ENCODE assay signal across 30 mouse cellular contexts in genomic region chr11:4251376-4251775, GRCm38 (mm10). TPM values are rescaled to one million over a fixed set of nuclear protein-coding genes. Genes with fewer than 3 reads are reported as not detected.
DNase-seq lines count a peak whose midpoint lies in the region; ATAC-seq lines count a peak whose summit lies in the region.
"Had no signal": no experiment of that assay in that cellular context is flagged by ENCODE, and none has a peak within 500 bp of the region (broad histone marks: within the 10 kb centered on the region; RNA-seq: fewer than 3 reads in every experiment).

No protein-coding gene starts in this region.

- peak; percentile 91 for DNase-seq in heart, adult 11 months
- no peak for DNase-seq in heart, adult 9 months (ENCODE audit: low spot score in 2 of 2)
- peak; percentile 81 for DNase-seq in 416B (ENCODE audit: low read depth)
- DNase-seq in kidney, postnatal 14 days: no peak
- no peak for DNase-seq in left cerebral cortex, adult 18-20 months (ENCODE audit: low spot score in 2 of 2)
- DNase-seq: adrenal gland, postnatal 10 days; B cell, adult 2 months; cerebellum, adult 18-20 months; cerebellum, postnatal 14 days; heart, postnatal 10 days; kidney, adult 8-10 months; kidney, postnatal 10 days; lung, embryonic 14.5 days; midbrain, embryonic 14.5 days; thymus, postnatal 25 days had no signal

- peak; percentile 91 for ATAC-seq in granulocyte monocyte progenitor cell, adult 5-6 weeks (replicated peaks; ENCODE audit: poor library complexity, severe bottlenecking)
- ATAC-seq in megakaryocyte-erythroid progenitor cell, adult 5-6 weeks (replicated peaks; ENCODE audit: low FRiP score, low TSS enrichment, poor library complexity, severe bottlenecking): 0 out of 2 replicates have a peak, but pooled peaks have one; percentile 46
- no peak for ATAC-seq in inflammation-experienced regulatory T-cells, adult 6 months
- ATAC-seq: forebrain, embryonic 13.5 days; liver, embryonic 12.5 days had no signal

RNA-seq across cellular contexts. Expression of gene Lif, which starts 6.0 kb away (rescaled TPM):
- total RNA-seq in granulocyte monocyte progenitor cell, adult 5-6 weeks (2014; fragmentation: Nextera tagmentation): 0.38 and 0.56 TPM in 2 replicates
- 0.86 and 1.2 TPM in 2 replicates for total RNA-seq in granulocyte monocyte progenitor cell, adult 5-6 weeks (2017)
- not detected in 2 replicates for total RNA-seq in megakaryocyte-erythroid progenitor cell, adult 5-6 weeks (2014; fragmentation: Nextera tagmentation)
- total RNA-seq in megakaryocyte-erythroid progenitor cell, adult 5-6 weeks (2017): 0.30 and 0.33 TPM in 2 replicates
- total RNA-seq in left cerebral cortex, adult 18-20 months (2021): 1 to 10 TPM; 1.3 to 1.6 TPM
- 1 to 10 TPM; 1.9 to 2.6 (median 2.5) TPM for polyA plus RNA-seq in inflammation-experienced regulatory T-cells, adult 6 months (2017; shearing (Covaris generic))
- polyA plus RNA-seq: hindbrain, embryonic 11.5 days; liver, embryonic 12.5 days; midbrain, embryonic 14.5 days; neural tube, embryonic 14.5 days had no signal

RNA-seq across cellular contexts. Expression of gene Osm, which starts 15.2 kb away (rescaled TPM):
- total RNA-seq in granulocyte monocyte progenitor cell, adult 5-6 weeks (2014; fragmentation: Nextera tagmentation): 6.4 and 10.8 TPM in 2 replicates
- total RNA-seq in granulocyte monocyte progenitor cell, adult 5-6 weeks (2017): 16.6 and 18.9 TPM in 2 replicates
- total RNA-seq in megakaryocyte-erythroid progenitor cell, adult 5-6 weeks (2014; fragmentation: Nextera tagmentation): 3.3 and 5.6 TPM in 2 replicates
- 5.3 and 7.2 TPM in 2 replicates for total RNA-seq in megakaryocyte-erythroid progenitor cell, adult 5-6 weeks (2017)
- under 1 TPM in 1 of 2 experiments, not detected in 1; 0.19 TPM for total RNA-seq in left cerebral cortex, adult 18-20 months (2021)
- 10 to 100 TPM; 11.2 to 23.6 (median 16.6) TPM for polyA plus RNA-seq in inflammation-experienced regulatory T-cells, adult 6 months (2017; shearing (Covaris generic))
- total RNA-seq: gastrocnemius, adult 18-20 months; heart, postnatal 10 days; layer of hippocampus, adult 18-20 months; layer of hippocampus, postnatal 14 days; left cerebral cortex, postnatal 10 days had no signal
- polyA plus RNA-seq: embryonic facial prominence, embryonic 13.5 days; forebrain, embryonic 13.5 days; heart, embryonic 12.5 days; hindbrain, embryonic 11.5 days; intestine, embryonic 14.5 days; limb, embryonic 12.5 days; lung, embryonic 14.5 days had no signal

RNA-seq across cellular contexts. Expression of gene Castor1, which starts 33.4 kb away (rescaled TPM):
- total RNA-seq in granulocyte monocyte progenitor cell, adult 5-6 weeks (2014; fragmentation: Nextera tagmentation): not detected in 2 replicates
- total RNA-seq in granulocyte monocyte progenitor cell, adult 5-6 weeks (2017): 0.10 TPM in 1 of 2 replicates, not detected in the other
- 1.2 TPM in 1 of 2 replicates, not detected in the other for total RNA-seq in megakaryocyte-erythroid progenitor cell, adult 5-6 weeks (2014; fragmentation: Nextera tagmentation)
- total RNA-seq in megakaryocyte-erythroid progenitor cell, adult 5-6 weeks (2017): 0.15 TPM in 1 of 2 replicates, not detected in the other
- total RNA-seq in left cerebral cortex, adult 18-20 months (2021): 1 to 10 TPM; 3.1 to 3.2 TPM
- 10 to 100 TPM; 25.7 to 42.0 (median 37.8) TPM for polyA plus RNA-seq in inflammation-experienced regulatory T-cells, adult 6 months (2017; shearing (Covaris generic))

Comparison
In these comparisons a context has a peak if more than half of its experiments do, and no peak if none do; other contexts are left out.
1. DNase-seq: peak in heart, adult 11 months (single experiment) and 416B (single experiment); none in heart, adult 9 months (0 of 2), kidney, postnatal 14 days (single experiment) and left cerebral cortex, adult 18-20 months (0 of 2).